Mouse (Mus musculus) neural tube, embryonic 13.5 days (tissue): ENCODE data around the gene Vnn1. TPM values are rescaled to one million over a fixed set of nuclear protein-coding genes. Genes with fewer than 3 reads are reported as not detected.

ENCODE experiments used
- ATAC-seq: fragments of 200-750 bp; cut with Nextera tagmentation; 2 replicates; pipeline ENCODE4 v1.8.0; 2017; ENCODE audit warnings: low read depth, mild to moderate bottlenecking, moderate TSS enrichment, moderate library complexity
- H3K27ac ChIP-seq: fragments of 300-500 bp; sonication (generic); replicated peaks from 2 replicates; pipeline ENCODE4 v1.5.1; 2015; ENCODE audit warnings: moderate library complexity, mild to moderate bottlenecking, inconsistent platforms
- H3K27me3 ChIP-seq: fragments of 300-500 bp; sonication (generic); 2 replicates; pipeline ENCODE4 v1.6.1; 2015; ENCODE audit warnings: mild to moderate bottlenecking, inconsistent platforms
- H3K36me3 ChIP-seq: fragments of 300-500 bp; sonication (generic); 2 replicates; pipeline ENCODE4 v1.6.1; 2015; ENCODE audit warnings: mild to moderate bottlenecking, inconsistent platforms
- H3K4me1 ChIP-seq: fragments of 300-500 bp; sonication (generic); replicated peaks from 2 replicates; pipeline ENCODE4 v1.6.1; 2015; ENCODE audit warnings: inconsistent platforms
- H3K4me2 ChIP-seq: fragments of 300-500 bp; sonication (generic); 2 replicates; pipeline ENCODE4 v1.6.1; 2015; ENCODE audit warnings: inconsistent platforms, mild to moderate bottlenecking, moderate library complexity
- H3K4me3 ChIP-seq: fragments of 300-500 bp; sonication (generic); 2 replicates; pipeline ENCODE4 v1.5.1; 2015; ENCODE audit warnings: mild to moderate bottlenecking, inconsistent platforms
- H3K9ac ChIP-seq: fragments of 300-500 bp; sonication (generic); 2 replicates; pipeline ENCODE4 v1.6.1; 2015; ENCODE audit warnings: moderate library complexity, mild to moderate bottlenecking, inconsistent platforms
- H3K9me3 ChIP-seq: fragments of 300-500 bp; sonication (generic); 2 replicates; pipeline ENCODE4 v1.6.1; 2016; ENCODE audit warnings: inconsistent platforms
- WGBS: fragments of 180-500 bp; shearing (Covaris S2); methylation state at CpG from one replicate; pipeline ENCODE4 v1.1.7; 2015; 5-methylcytosine and 5-hydroxymethylcytosine counted together
- polyA plus RNA-seq: library from polyadenylated mRNA; unstranded; fragments of >200 nt; fragmentation: Nextera tagmentation; extraction: Ambion mirVana; gene quantifications from 2 replicates; pipeline ENCODE4 v1.2.1, GENCODE M21; 2015

Vnn1 gene
- polyA plus RNA-seq, 1 experiment from 2014 or later: not detected

- no peak for ATAC-seq
- no peaks in the 10 kb centered on the region for H3K36me3 ChIP-seq
- no peaks in the 10 kb centered on the region for H3K4me1 ChIP-seq
- H3K4me2 ChIP-seq: no peak overlapping the region
- no peaks in the 10 kb centered on the region for H3K27me3 ChIP-seq
- 77% methylated on average over 3 of the region's 3 CpGs for WGBS
- H3K9me3 ChIP-seq: no peaks in the 10 kb centered on the region
- no peak overlapping the region for H3K27ac ChIP-seq
- no peak overlapping the region for H3K9ac ChIP-seq
- no peak overlapping the region for H3K4me3 ChIP-seq
Measured at GRCm38 (mm10) chr10:23922468-23922867, 28.0 kb downstream of the Vnn1 start.

- ATAC-seq: no peak
- Histone ChIP-seq H3K4me1 (no peaks in the 10 kb centered on the region), H3K27me3 (no peaks in the 10 kb centered on the region), H3K27ac (no peak overlapping the region), H3K4me2 (no peak overlapping the region), H3K9me3 (no peaks in the 10 kb centered on the region), H3K4me3 (no peak overlapping the region), H3K36me3 (no peaks in the 10 kb centered on the region), H3K9ac (no peak overlapping the region)
- WGBS: 76% methylated on average over 2 of the region's 2 CpGs
Measured at GRCm38 (mm10) chr10:23923941-23924340, 29.5 kb downstream of the Vnn1 start.

DNA sequence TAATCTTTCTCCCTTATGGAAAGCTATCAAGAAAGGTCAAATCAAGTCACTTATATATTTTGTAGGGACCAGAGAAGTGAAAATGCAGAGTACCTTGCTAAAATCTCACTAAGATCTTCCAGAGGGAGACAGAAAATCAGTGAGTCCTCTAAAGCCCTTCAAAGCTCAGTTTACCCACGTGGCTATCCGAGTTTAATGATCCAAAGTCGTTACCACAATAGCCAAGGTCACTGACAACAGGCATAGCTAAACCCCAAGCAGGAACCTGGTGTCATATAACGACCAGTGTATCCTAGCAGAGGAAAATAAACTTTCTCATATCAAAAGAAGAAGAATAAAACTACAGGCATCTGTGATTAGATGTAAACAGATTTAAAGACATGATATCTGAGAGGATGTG, 43.1 kb downstream of the Vnn1 start:
- Histone ChIP-seq H3K27me3 (no peaks in the 10 kb centered on the region), H3K4me1 (peaks cover 7% of the 10 kb centered on the region), H3K27ac (no peak overlapping the region), H3K9ac (no peak overlapping the region), H3K4me3 (no peak overlapping the region), H3K4me2 (no peak overlapping the region), H3K9me3 (no peaks in the 10 kb centered on the region), H3K36me3 (no peaks in the 10 kb centered on the region)
- 26% methylated on average over 4 of the region's 4 CpGs for WGBS
- ATAC-seq: no peak

- no peak for ATAC-seq
- H3K9ac ChIP-seq: peak within 1 kb of the TSS; percentile 49; the same call in 1 of the 2 replicates
- no peaks in the 10 kb centered on the region for H3K9me3 ChIP-seq
- peak within 1 kb of the TSS; percentile 41 for H3K4me2 ChIP-seq
- WGBS: 21% methylated on average over 6 of the region's 6 CpGs
- peaks cover 7% of the 10 kb centered on the region for H3K4me1 ChIP-seq
- H3K4me3 ChIP-seq: no peak within 1 kb of the TSS
- no peaks in the 10 kb centered on the region for H3K27me3 ChIP-seq
- no peak within 1 kb of the TSS for H3K27ac ChIP-seq
- no peaks in the 10 kb centered on the region for H3K36me3 ChIP-seq
Measured at GRCm38 (mm10) chr10:23938312-23938711, 43.8 kb downstream of the Vnn1 start, which contains the start of gene Taar2. Gene Taar2, plus strand, starts transcription at chr10:23938572.

- H3K9ac ChIP-seq: no peak overlapping the region
- H3K9me3 ChIP-seq: no peaks in the 10 kb centered on the region
- H3K4me1 ChIP-seq: peaks cover 7% of the 10 kb centered on the region
- no peak overlapping the region for H3K4me2 ChIP-seq
- H3K4me3 ChIP-seq: no peak overlapping the region
- no peaks in the 10 kb centered on the region for H3K27me3 ChIP-seq
- no peak overlapping the region for H3K27ac ChIP-seq
- no peak for ATAC-seq
- WGBS: 76% methylated on average over 5 of the region's 5 CpGs
- no peaks in the 10 kb centered on the region for H3K36me3 ChIP-seq
Measured at GRCm38 (mm10) chr10:23942465-23942864, 48.0 kb downstream of the Vnn1 start.

GRCm38 (mm10) chr10:23948026-23948425, 53.5 kb downstream of the Vnn1 start:
- ATAC-seq: no peak
- no peaks in the 10 kb centered on the region for H3K27me3 ChIP-seq
- no peak overlapping the region for H3K4me2 ChIP-seq
- H3K36me3 ChIP-seq: no peaks in the 10 kb centered on the region
- no peak overlapping the region for H3K4me3 ChIP-seq
- no peaks in the 10 kb centered on the region for H3K4me1 ChIP-seq
- no peak overlapping the region for H3K27ac ChIP-seq
- no peak overlapping the region for H3K9ac ChIP-seq
- no peaks in the 10 kb centered on the region for H3K9me3 ChIP-seq
- WGBS: 75% methylated on average over 7 of the region's 7 CpGs

GRCm38 (mm10) chr10:23949508-23950005, 55.1 kb downstream of the Vnn1 start, which contains the start of gene Taar3:
Gene Taar3, plus strand, starts transcription at chr10:23949558.
- no peak for ATAC-seq

DNA sequence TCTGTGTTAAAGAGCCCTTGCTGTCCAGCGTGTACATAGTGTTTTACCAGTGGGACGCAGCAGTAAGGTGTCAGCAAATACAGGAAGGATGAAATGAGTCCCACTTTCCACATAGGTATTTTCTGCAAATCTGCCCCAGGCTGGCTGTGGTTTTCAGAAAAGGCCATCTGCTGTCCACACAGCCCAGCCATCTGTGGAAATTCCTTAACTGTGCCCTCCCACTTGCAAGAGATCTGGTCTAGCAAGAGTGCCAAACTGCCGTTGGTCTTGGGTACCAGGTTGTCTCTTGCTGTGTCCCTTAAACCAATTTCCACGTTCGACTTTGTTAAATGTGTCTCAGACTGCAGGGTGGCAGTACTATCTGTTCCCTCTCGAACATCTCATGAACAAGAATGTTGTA, 57.2 kb downstream of the Vnn1 start:
- WGBS: 87% methylated on average over 6 of the region's 6 CpGs
- Histone ChIP-seq H3K9me3 (no peaks in the 10 kb centered on the region), H3K4me1 (no peaks in the 10 kb centered on the region), H3K4me3 (no peak overlapping the region), H3K27me3 (no peaks in the 10 kb centered on the region), H3K36me3 (no peaks in the 10 kb centered on the region), H3K9ac (no peak overlapping the region), H3K27ac (no peak overlapping the region), H3K4me2 (no peak overlapping the region)
- no peak for ATAC-seq

More at GRCm38 (mm10) chr10:23949508-23950005, 55.1 kb downstream of the Vnn1 start, which contains the start of gene Taar3:
- WGBS: 89% methylated on average over 16 of the region's 16 CpGs
- no peaks in the 10 kb centered on the region for H3K27me3 ChIP-seq
- no peaks in the 10 kb centered on the region for H3K36me3 ChIP-seq
- no peaks in the 10 kb centered on the region for H3K9me3 ChIP-seq
- no peak within 1 kb of the TSS for H3K27ac ChIP-seq
- no peak within 1 kb of the TSS for H3K4me3 ChIP-seq
- no peaks in the 10 kb centered on the region for H3K4me1 ChIP-seq
- no peak within 1 kb of the TSS for H3K4me2 ChIP-seq
- H3K9ac ChIP-seq: no peak within 1 kb of the TSS

Other genes starting within 250 kb of the Vnn1 start
- gene Rps12, start 107.4 kb upstream of the Vnn1 start, polyA plus RNA-seq: 111 and 141 TPM in 2 replicates
- gene Slc18b1, start 97.7 kb upstream of the Vnn1 start, polyA plus RNA-seq: 19.4 and 21.2 TPM in 2 replicates
- not detected in 2 replicates for gene Vnn3, start 43.2 kb upstream of the Vnn1 start, polyA plus RNA-seq
- not detected in 2 replicates for gene Taar1, start 25.7 kb downstream of the Vnn1 start, polyA plus RNA-seq
- gene Taar2, start 43.9 kb downstream of the Vnn1 start, polyA plus RNA-seq: 0.20 TPM in 1 of 2 replicates, not detected in the other
- not detected in 2 replicates for gene Taar3, start 54.9 kb downstream of the Vnn1 start, polyA plus RNA-seq
- not detected in 2 replicates for gene Taar4, start 65.8 kb downstream of the Vnn1 start, polyA plus RNA-seq
- gene Taar5, start 76.0 kb downstream of the Vnn1 start, polyA plus RNA-seq: not detected in 2 replicates
- gene Taar6, start 91.0 kb downstream of the Vnn1 start, polyA plus RNA-seq: not detected in 2 replicates
- gene Taar7a, start 98.8 kb downstream of the Vnn1 start, polyA plus RNA-seq: not detected in 2 replicates
- gene Taar7b, start 105.3 kb downstream of the Vnn1 start, polyA plus RNA-seq: not detected in 2 replicates
- not detected in 2 replicates for gene Taar7d, start 132.5 kb downstream of the Vnn1 start, polyA plus RNA-seq
- not detected in 2 replicates for gene Taar7e, start 142.9 kb downstream of the Vnn1 start, polyA plus RNA-seq
- not detected in 2 replicates for gene Taar7f, start 154.8 kb downstream of the Vnn1 start, polyA plus RNA-seq
- gene Taar8a, start 181.8 kb downstream of the Vnn1 start, polyA plus RNA-seq: not detected in 2 replicates
- not detected in 2 replicates for gene Taar8b, start 197.6 kb downstream of the Vnn1 start, polyA plus RNA-seq
- not detected in 2 replicates for gene Taar8c, start 207.2 kb downstream of the Vnn1 start, polyA plus RNA-seq
- gene Taar9, start 214.8 kb downstream of the Vnn1 start, polyA plus RNA-seq: not detected in 2 replicates